Mouse (Mus musculus) spleen, postnatal 4 days (tissue): ENCODE results near the gene Nagk.
A peak's percentile ranks its signal among the peaks of the same experiment; 100 is the strongest.
"Not testable (repeated sequence)": the region's sequence is repeated elsewhere in the genome, so short reads cannot be mapped to it uniquely, and the experiment has no call there.

Experiments
- DNase-seq, 2 experiments: peaks; one replicate each; pipeline ENCODE4 v3.0.0; 2022; ENCODE audit warnings: low spot score in 2 of 2

Nagk gene

GRCm38 (mm10) chr6:83794760-83795296 is at the start of gene Nagk:
TSS of gene Nagk (plus strand) at chr6:83794982.
- peak; percentile 92 to 97 for DNase-seq

DNA sequence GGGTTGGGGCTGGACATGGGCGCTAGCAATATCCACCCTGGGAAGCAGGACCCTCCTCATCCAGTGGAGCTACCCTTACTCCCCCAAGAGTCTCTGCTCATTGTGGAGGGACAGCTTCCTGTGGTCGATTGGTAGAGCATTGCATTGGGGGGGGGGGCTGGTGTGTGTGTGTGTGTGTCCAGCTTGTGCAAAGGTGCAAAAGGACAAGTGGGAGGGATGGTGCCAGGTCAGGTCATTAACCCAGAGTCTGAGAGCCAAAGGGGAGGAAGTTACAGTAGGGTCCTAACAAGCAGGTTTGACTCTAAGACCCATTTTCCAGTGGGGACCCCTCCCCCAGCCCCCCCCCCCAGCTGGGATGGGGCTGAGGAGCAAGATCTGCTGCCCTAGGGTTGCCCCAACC is 49.3 kb upstream of the Nagk start:
- DNase-seq, result no peak

- no peak for DNase-seq
These were observed 45.5 kb upstream of the Nagk start for GRCm38 (mm10) chr6:83749286-83749685.

DNA sequence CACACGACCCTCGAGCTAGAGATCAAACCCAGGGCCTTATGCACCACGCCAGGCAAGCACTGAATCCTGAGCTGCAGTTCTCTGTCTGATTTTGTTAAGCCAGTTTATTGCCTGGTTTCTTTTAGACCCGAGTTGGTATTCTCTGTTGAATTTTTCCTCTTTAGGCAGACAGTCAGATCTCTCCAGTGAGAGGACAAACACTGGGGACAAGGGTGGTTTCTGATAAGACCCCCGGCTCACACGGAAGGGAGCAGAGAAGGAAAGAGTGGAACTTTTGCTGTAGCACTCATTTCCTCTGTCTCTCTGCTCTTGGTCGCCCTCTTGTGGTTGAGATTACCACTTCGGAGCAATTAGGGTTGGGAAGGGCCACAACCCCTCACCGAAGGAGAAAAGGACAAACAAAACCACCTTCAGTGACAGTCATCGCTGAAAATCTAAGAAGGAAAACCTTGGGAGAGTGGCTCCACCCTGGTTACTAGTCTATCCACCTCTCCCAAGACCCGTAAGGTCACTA is 44.6 kb upstream of the Nagk start:
- DNase-seq, result peak; percentile 45 to 83

GRCm38 (mm10) chr6:83756051-83756450 is 38.7 kb upstream of the Nagk start:
- DNase-seq, result no peak

- no peak for DNase-seq
These were observed 32.4 kb upstream of the Nagk start, which contains the start of gene Ankrd53 for GRCm38 (mm10) chr6:83762344-83762743. TSS of gene Ankrd53 (plus strand) at chr6:83762644.

DNA sequence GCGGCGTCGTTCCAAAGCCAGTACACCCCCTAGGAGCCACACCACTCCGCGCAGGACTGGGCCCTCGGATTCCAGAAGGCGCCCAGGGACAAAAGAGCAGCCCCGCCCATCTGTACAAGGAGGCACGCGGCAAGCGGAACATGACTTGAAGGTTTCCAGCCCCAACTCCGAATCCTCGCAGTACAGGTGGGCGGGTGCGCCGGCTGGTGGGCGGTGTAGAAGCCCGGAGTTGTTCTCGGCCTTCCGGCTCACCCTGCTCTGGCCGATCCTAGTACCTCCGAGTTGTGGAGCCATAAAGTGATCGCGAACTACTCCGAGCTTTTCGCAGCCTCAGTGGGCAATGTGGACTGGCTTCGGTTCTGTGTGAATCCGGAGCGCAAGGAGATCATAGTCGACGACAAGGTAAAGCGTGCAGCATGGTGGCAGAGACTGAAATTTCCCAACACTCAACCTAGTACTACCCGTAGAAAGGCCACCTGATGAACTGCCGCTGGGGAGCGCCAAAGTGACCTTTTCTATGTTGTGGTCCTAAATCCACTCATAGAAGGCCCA is 31.8 kb upstream of the Nagk start:
- DNase-seq, result no peak

- no peak for DNase-seq
These were observed 27.8 kb upstream of the Nagk start for GRCm38 (mm10) chr6:83766982-83767381.

GRCm38 (mm10) chr6:83768485-83768884 is 26.3 kb upstream of the Nagk start:
- DNase-seq, result no peak

DNA sequence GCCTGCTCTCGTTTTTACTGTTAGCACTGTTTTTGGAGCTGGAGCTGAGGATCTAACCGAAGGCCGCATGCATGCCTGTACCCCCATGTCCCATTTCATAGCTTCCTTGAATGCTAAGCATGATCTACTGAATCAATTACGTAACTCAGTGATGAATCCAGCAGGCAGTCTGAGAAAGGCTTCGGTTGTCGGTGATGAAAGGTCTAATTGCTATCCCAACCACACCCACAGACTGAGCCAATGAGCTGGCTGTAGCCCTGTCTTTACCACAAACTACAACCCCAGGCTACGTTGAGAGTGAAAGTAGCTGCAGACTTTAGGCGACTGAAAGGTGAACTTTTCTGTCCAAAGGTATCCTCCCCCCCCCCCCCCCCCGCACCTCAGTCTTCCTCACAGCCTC is 20.7 kb upstream of the Nagk start:
- DNase-seq, result no peak

- peak in 1 of 2 experiments; percentile 68 for DNase-seq
These were observed 19.8 kb upstream of the Nagk start for GRCm38 (mm10) chr6:83774781-83775563.

DNA sequence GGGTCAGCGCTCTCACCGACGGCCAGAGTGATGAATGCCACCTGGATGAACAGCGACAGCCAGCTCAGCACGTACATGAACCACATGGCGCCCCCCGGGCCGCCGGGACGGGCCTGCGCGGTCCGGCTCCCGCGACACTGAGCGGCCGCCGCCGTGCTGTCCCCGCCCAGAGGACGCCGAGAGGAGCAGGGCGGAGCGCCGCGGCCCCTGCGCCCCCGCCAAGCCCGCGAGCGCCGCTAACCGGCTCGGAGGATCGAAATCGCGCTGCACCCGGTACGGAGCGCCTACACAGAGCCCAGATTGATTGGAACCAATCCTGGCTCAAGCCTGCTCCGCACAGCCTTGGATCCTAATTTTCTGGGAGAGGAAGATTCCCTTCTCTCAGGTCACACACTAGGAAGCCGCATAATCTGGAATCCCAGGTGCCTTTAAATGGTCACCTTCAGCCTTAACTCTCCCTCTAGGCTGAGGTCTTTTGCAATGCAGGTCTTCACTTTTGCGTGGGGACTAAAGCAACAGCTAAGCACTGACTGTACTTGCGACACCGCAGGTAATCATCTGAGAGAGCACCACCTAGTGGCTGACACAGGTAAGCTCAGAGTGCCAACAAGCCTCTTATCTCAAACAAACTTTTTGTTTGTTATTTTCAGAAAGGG is 19.0 kb upstream of the Nagk start, which contains the start of gene Tex261:
Tex261 (minus strand) TSS at position 176 of the 656 bp plus-strand sequence.
- DNase-seq, result peak; percentile 90 to 95

GRCm38 (mm10) chr6:83778306-83778705 is 16.5 kb upstream of the Nagk start:
- no peak for DNase-seq

DNA sequence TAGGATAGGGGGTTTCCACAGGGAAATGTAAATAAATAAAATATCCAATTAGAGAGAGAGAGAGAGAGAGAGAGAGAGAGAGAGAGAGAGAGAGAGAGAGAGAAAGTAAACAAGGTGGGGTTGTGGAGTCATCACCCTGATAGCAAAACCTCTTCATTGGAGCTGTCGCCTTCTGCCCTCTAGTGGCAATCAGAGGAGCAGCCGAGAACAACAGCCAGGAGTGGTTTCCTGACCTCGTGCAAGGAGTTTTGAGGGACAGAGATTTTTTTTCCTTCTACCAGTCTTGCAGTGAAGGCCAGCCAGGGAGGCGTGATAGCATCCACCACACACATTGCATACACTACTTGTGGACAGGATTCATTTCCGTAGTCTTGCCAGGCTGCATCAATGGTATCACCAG is 15.8 kb upstream of the Nagk start:
- DNase-seq, result peak in 1 of 2 experiments; percentile 46

- DNase-seq, result no peak
These were observed 8.4 kb upstream of the Nagk start for GRCm38 (mm10) chr6:83786426-83786825.

DNA sequence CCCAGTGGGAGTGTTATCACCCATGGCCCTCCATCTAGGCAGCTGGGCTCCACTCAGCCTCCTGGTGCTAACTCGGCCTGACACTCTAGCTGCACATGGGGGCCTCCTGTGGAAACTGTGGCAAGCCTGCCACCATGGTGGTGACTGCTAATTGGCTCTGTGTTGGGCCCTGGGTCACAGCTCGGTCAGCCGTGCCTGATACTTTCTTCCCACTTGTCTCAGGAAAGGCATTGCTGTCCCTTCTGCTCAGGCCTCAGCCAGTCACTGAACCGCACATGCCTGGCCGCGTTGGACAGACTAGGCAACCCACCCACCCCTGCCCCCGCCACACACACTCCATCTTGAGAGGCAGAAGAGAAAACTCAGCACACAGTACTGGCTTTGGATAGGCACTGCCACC is 6.2 kb upstream of the Nagk start:
- DNase-seq, result no peak

DNA sequence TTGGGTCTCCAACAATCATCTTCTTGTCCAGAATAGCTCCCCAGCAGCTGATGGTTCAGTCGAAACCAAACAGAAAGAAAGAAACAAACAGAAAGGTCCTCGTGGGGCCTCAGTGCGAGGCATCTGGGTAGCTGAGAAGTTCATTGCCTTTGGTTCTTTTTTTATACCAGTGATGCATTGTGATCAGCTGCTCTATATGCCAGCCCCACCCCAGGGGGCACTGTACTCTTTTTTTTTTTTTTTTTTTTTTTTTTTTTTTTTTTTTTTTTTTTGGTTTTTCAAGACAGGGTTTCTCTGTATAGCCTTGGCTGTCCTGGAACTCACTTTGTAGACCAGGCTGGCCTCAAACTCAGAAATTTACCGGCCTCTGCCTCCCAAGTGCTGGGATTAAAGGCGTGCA is 4.2 kb upstream of the Nagk start:
- DNase-seq, result not testable (repeated sequence)

DNA sequence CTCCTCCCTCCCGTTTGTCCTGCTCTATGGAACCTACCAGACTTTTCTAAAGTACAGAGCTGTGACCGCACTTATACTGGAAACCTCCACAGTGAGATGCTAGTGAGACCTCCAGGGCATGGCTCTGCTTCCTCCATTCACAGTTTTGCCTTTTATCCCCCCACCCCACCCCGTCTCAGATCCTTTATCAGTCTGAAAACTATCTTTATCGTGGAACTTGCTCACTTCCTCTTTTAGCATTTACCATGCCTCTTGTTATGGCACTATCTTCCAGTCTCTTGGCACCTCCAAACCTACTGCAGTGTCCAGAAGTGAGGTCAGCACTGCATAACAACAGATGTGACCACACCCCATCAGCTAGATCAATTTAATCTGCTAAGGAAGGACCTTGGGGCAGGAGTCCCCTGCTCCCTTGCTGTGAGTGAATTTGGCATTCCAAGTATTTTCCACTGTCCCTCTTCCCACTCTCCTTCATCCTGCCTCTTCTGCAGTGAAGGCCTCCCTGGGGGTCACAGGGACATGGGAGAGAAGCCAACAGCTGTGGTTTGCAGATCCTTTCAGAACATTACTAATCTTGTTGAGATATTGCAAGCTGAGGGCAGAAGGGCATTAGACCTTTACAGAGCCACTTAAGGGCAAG is 3.4 kb upstream of the Nagk start:
- no peak for DNase-seq

DNA sequence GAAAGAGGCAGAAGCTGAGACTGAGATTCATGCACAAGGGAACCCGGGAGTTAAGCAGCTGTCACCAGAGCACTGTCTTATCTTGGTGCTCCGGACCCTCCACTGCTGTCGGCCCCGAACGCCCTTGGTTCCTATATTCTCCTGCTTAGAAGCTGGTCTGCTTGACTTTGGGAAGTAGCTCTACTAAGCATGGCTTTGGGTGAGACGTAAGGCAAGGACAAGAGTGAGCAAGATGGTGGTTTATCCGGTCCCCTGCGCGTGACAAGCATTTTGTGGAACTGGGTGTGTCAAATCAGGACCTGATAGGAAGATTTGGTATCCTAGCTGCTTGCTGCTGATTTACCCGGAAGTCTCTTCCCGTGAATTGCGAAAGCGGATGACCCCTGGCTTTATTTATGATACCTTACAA is 714 bp downstream of the Nagk start:
- no peak for DNase-seq

DNA sequence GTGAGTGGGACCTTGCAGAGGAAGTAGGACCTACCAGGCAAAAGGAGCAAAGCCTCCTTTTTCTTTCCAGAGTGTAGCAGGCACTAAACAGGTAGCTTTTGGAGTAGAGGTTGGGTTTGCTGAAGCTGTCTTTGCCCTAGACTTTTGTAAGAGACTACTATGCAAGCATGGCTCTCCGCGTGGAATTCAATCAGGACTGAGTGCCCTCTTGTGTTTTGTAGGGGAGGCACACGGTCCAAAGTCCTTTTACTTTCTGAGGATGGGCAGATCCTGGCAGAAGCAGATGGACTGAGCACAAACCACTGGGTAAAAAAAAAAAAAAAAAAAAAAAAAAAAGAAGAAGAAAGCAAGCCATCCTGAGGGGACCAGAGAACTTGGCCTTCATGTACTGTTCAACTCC is 1.9 kb downstream of the Nagk start:
- DNase-seq, result no peak

- DNase-seq, result no peak
These were observed 7.3 kb downstream of the Nagk start for GRCm38 (mm10) chr6:83802033-83802432.

DNA sequence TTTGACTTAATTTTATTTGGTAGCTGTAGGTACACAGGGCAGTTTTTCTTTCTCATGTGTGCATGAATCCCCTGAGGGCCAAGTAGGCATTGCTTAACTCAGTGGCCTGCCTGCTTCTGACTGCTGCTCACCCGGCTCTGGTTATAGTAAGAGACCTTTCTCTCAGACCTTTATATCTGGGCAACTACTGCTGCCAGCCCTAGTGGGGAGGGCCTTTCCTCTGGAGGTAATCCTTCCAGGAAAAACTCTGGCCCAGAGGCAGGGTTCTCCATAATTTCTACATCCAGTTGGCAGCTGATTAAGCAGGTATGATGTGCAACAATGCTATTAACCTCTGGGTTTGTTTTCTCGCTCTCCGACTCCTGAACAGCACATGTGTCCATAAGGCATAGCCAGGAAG is 8.1 kb downstream of the Nagk start:
- DNase-seq, result no peak
